Mouse (Mus musculus) brain, embryonic 14.5 days (tissue): ENCODE results near the gene Thumpd1. TPM values are rescaled to one million over a fixed set of nuclear protein-coding genes. Genes with fewer than 3 reads are reported as not detected.

ENCODE experiments used
- DNase-seq: peaks from one replicate; pipeline ENCODE4 v3.0.0-alpha.2; 2011; ENCODE audit warnings: low read depth
- CTCF ChIP-seq: fragments of 200-500 bp; IDR thresholded peaks from 2 replicates; pipeline ENCODE4 v1.5.1; 2012; ENCODE audit warnings: inconsistent platforms, mild to moderate bottlenecking, moderate library complexity, borderline replicate concordance; ENCODE audit not compliant: insufficient read depth, insufficient read length; ENCODE audit errors: extremely low read depth
- POLR2A ChIP-seq: fragments of 200-500 bp; IDR thresholded peaks from 2 replicates; pipeline ENCODE4 v1.6.1; 2012; ENCODE audit warnings: mild to moderate bottlenecking, inconsistent platforms, borderline replicate concordance; ENCODE audit not compliant: poor library complexity, insufficient read depth, insufficient read length, severe bottlenecking; ENCODE audit errors: extremely low read depth
- polyA plus RNA-seq: library from polyadenylated mRNA; depleted of rRNA; stranded (reverse); fragments of >200 nt; gene quantifications from 2 replicates; pipeline ENCODE4 v1.2.3, GENCODE M21; 2012; rRNA removed

The Thumpd1 gene
- polyA plus RNA-seq, 1 experiment: 48.5 TPM

- peak; percentile 35 for DNase-seq
- TF ChIP-seq CTCF: peak; percentile 7; the same call in 1 of the 2 replicates
Observed at GRCm38 (mm10) chr7:119731262-119731661, 10.7 kb upstream of the Thumpd1 start.

GRCm38 (mm10) chr7:119727621-119728020 is 7.0 kb upstream of the Thumpd1 start:
- DNase-seq: no peak
- TF ChIP-seq CTCF (no peak), POLR2A (no peak)

GRCm38 (mm10) chr7:119720947-119721310 is 331 bp upstream of the Thumpd1 start:
- DNase-seq: no peak
- TF ChIP-seq CTCF (no peak), POLR2A (no peak)

- no peak for TF ChIP-seq CTCF
- no peak for TF ChIP-seq POLR2A
- no peak for DNase-seq
Observed at GRCm38 (mm10) chr7:119714111-119714510, 6.5 kb downstream of the Thumpd1 start.

DNA sequence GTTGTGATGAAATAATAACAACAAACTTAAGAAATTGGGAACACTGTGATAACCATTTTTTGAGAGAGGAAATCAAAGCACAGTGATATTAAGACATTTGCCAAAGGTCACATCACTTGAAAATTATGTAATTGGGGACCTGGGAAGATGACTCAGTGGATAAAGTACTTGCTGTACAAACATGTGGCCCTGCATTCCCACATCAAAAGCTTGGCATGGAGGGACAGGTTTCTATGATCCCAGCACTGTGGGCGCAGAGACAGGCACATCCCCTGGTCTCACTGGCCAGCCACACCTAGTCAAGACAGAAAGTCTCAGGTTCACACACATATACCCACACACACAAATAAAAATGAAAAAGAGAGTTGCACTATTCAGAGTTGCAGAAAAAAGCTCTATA is 25.7 kb downstream of the Thumpd1 start:
- DNase-seq: no peak
- no peak for TF ChIP-seq CTCF

DNA sequence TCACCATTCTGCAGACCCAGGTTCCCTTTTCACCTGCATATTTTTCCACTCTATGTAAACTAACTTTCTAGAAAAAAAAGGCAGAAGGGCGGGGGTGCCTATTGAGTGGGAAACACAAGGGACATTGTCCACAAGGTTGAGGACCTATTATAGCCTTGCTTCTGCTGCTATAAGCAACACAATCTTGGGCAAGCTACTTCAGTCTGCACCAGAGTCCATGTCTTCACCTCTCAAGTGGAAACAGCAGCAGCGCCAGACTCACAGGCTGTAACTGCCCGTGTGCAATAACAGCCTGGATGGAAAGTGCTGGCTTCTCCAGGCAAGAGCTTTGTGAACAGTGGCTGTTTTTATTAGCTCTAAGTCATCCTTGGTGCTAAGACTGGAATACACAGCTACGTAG is 28.3 kb downstream of the Thumpd1 start:
- no peak for DNase-seq
- TF ChIP-seq CTCF: no peak
- no peak for TF ChIP-seq POLR2A

DNA sequence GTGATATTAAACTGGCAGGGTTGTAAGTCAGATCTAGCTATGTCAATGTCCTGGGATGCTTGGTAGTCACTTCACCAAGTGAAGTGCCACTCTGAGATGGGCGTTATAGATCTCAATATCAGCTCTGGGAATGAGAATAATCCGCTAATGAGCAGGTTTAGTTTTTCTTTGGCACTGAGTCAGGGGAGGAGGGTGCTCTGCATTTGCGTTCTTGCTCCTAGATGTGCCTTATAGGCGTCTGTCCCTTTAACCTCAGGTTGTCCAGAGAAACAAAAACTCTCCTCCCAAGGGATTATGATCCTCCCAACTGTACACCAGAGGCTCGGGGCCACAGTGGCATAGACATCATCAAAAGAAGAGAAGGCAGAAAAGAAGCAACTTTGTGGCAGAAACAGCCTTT is 30.9 kb downstream of the Thumpd1 start, which contains the start of gene Acsm4:
TSS of gene Acsm4 (plus strand) at position 301 of the 400 bp plus-strand sequence.
- TF ChIP-seq POLR2A (no peak), CTCF (no peak)
- no peak for DNase-seq

GRCm38 (mm10) chr7:119682699-119683098 is 37.9 kb downstream of the Thumpd1 start:
- no peak for TF ChIP-seq POLR2A
- TF ChIP-seq CTCF: no peak
- no peak for DNase-seq

DNA sequence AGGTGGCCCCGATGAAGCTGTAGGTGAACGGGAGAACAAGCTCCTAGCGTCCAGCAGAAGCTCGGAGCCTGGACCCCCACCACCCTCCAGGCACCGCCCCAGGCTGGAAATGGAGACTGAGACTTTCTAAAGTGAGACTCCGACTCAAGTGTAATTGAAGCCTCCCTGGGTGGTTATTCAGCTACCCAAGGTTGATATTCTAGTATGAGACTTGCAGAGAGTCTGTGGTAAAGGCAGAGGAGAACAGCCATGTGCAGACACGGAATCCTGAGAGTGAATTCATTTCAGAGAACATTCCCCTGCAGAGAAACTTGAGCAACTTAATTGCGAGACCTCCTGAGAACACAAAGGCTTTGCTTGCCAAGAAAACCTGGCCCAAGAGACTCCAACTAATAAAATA is 40.5 kb downstream of the Thumpd1 start:
- TF ChIP-seq CTCF (no peak), POLR2A (no peak)
- no peak for DNase-seq

DNA sequence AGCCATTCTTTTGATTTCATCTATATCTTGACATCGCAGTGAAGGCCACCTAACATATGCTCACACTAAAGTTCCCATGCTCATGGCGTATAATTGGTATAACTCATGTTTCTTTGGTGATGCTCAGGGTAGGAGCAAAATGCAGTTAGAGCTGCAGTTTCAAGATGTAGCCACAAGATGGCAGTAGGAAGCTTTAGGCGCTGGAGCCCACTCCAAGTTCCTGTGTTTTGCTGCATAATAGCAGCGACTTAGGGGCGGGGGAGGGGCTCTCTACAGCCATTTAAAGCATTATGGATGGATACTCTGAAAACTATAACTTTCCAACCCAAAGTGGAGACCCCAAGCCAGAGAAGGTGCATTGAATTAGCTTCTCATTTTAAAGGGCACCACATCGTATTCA is 47.1 kb downstream of the Thumpd1 start:
- TF ChIP-seq POLR2A (no peak), CTCF (peak; percentile 87)
- peak; percentile 75 for DNase-seq

GRCm38 (mm10) chr7:119670925-119671324 is 49.7 kb downstream of the Thumpd1 start:
- DNase-seq: no peak
- TF ChIP-seq POLR2A (no peak), CTCF (peak; percentile 13; the same call in 1 of the 2 replicates)

DNA sequence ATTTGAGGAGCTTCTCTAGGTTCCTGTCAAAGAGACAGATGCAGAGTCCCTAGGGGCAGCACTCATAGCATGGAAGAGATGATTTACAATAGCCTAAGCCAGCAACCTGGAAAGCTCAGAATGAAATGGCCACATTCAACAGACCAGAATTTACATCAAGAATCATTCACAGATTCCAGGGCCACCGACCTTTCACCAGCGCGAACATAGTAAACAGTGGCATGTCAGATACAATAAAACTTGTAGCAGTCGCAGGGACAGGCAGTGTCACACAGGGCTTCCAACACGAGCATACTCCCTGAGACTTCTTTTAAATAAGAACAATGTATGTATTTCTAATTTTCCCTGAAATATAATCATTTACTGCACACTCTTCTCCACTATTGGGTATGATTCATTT is 50.2 kb downstream of the Thumpd1 start:
- DNase-seq: no peak
- TF ChIP-seq CTCF (no peak), POLR2A (no peak)

DNA sequence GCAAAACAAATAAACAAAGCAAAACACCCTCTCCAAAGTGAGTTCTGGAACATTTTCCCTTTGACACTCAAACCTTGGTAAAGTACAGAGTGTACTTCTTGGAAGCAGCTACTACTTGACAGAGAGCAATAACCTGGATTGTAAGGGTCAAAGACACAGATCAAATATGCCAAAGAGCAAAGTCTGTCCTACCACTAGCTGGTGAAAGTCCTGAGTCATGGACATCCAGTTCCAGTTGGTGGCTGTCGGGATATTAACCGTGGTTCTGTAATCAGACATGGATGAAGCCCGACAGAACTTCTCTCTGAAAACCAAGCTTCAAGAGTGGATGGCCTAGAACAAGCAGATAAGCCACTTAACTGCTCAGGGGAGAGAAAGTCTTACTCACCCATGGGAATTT is 52.7 kb downstream of the Thumpd1 start:
- no peak for TF ChIP-seq CTCF
- no peak for TF ChIP-seq POLR2A
- DNase-seq: no peak

Other genes with a start within 250 kb of the Thumpd1 start
- not detected in 2 replicates for gene Umod, start 241.5 kb downstream of the Thumpd1 start, polyA plus RNA-seq
- not detected in 2 replicates for gene Acsm5, start 201.3 kb downstream of the Thumpd1 start, polyA plus RNA-seq
- 0.22 TPM in 1 of 2 replicates, not detected in the other for gene Pdilt, start 197.3 kb downstream of the Thumpd1 start, polyA plus RNA-seq
- not detected in 2 replicates for gene Acsm2, start 166.5 kb downstream of the Thumpd1 start, polyA plus RNA-seq
- gene Acsm1, start 113.8 kb downstream of the Thumpd1 start, polyA plus RNA-seq: not detected in 2 replicates
- gene Acsm4, start 30.8 kb downstream of the Thumpd1 start, polyA plus RNA-seq: not detected in 2 replicates
- 0.08 TPM in 1 of 2 replicates, not detected in the other for gene Acsm3, start 40.1 kb upstream of the Thumpd1 start, polyA plus RNA-seq
- gene Rexo5, start 73.2 kb upstream of the Thumpd1 start, polyA plus RNA-seq: 22.6 and 24.6 TPM in 2 replicates
- 11.9 and 12.5 TPM in 2 replicates for gene Eri2, start 73.3 kb upstream of the Thumpd1 start, polyA plus RNA-seq
- 11.2 and 11.3 TPM in 2 replicates for gene Lyrm1, start 175.1 kb upstream of the Thumpd1 start, polyA plus RNA-seq
- 8.9 and 10.7 TPM in 2 replicates for gene Dcun1d3, start 175.5 kb upstream of the Thumpd1 start, polyA plus RNA-seq